Mouse (Mus musculus) midbrain, embryonic 15.5 days (tissue): Measurements from ENCODE around the gene 2310061I04Rik. TPM values are rescaled to one million over a fixed set of nuclear protein-coding genes. Genes with fewer than 3 reads are reported as not detected.

ENCODE experiments used
- ATAC-seq: fragments of 200-750 bp; cut with Nextera tagmentation; replicated peaks from 2 replicates; pipeline ENCODE4 v1.8.0; 2017; ENCODE audit warnings: moderate TSS enrichment
- H3K27ac ChIP-seq: fragments of 300-500 bp; sonication (generic); 2 replicates; pipeline ENCODE4 v1.5.1; 2015; ENCODE audit warnings: mild to moderate bottlenecking, inconsistent platforms
- H3K27me3 ChIP-seq: fragments of 300-500 bp; sonication (generic); replicated peaks from 2 replicates; pipeline ENCODE4 v1.6.1; 2015; ENCODE audit warnings: inconsistent platforms
- H3K36me3 ChIP-seq: fragments of 300-500 bp; sonication (generic); replicated peaks from 2 replicates; pipeline ENCODE4 v1.6.1; 2015; ENCODE audit warnings: inconsistent platforms
- H3K4me1 ChIP-seq: fragments of 300-500 bp; sonication (generic); 2 replicates; pipeline ENCODE4 v1.6.1; 2015; ENCODE audit warnings: inconsistent platforms
- H3K4me2 ChIP-seq: fragments of 300-500 bp; sonication (generic); 2 replicates; pipeline ENCODE4 v1.6.1; 2015; ENCODE audit warnings: inconsistent platforms, mild to moderate bottlenecking, moderate library complexity
- H3K4me3 ChIP-seq: fragments of 300-500 bp; sonication (generic); 2 replicates; pipeline ENCODE4 v1.5.1; 2015; ENCODE audit warnings: mild to moderate bottlenecking, inconsistent platforms
- H3K9ac ChIP-seq: fragments of 300-500 bp; sonication (generic); 2 replicates; pipeline ENCODE4 v1.6.1; 2015; ENCODE audit warnings: mild to moderate bottlenecking, inconsistent platforms
- H3K9me3 ChIP-seq: fragments of 300-500 bp; sonication (generic); 2 replicates; pipeline ENCODE4 v1.6.1; 2016; ENCODE audit warnings: inconsistent platforms
- whole genome bisulfite sequencing: fragments of 180-500 bp; shearing (Covaris S2); methylation state at CpG from one replicate; pipeline ENCODE4 v1.1.7; 2015; ENCODE audit warnings: mixed read lengths; 5-methylcytosine and 5-hydroxymethylcytosine counted together
- polyA plus RNA-seq: library from polyadenylated mRNA; unstranded; fragments of >200 nt; fragmentation: Nextera tagmentation; extraction: Ambion mirVana; gene quantifications from 2 replicates; pipeline ENCODE4 v1.2.1, GENCODE M21; 2015

2310061I04Rik gene
- polyA plus RNA-seq, 1 experiment from 2014 or later = 72.8 TPM

- H3K9ac ChIP-seq = no peak overlapping the region
- no peak overlapping the region for H3K4me3 ChIP-seq
- 70% methylated on average over 5 of the region's 5 CpGs for WGBS
- peak overlapping the region; percentile 75; the same call in 1 of the 2 replicates for H3K4me2 ChIP-seq
- H3K27me3 ChIP-seq = no peaks in the 10 kb centered on the region
- peaks cover 21% of the 10 kb centered on the region for H3K36me3 ChIP-seq
- peaks cover 39% of the 10 kb centered on the region for H3K4me1 ChIP-seq
- ATAC-seq = no peak
- H3K9me3 ChIP-seq = no peaks in the 10 kb centered on the region
- H3K27ac ChIP-seq = peak overlapping the region; percentile 96
Measured at GRCm38 (mm10) chr17:35920862-35921562, 23.8 kb upstream of the 2310061I04Rik start.

DNA sequence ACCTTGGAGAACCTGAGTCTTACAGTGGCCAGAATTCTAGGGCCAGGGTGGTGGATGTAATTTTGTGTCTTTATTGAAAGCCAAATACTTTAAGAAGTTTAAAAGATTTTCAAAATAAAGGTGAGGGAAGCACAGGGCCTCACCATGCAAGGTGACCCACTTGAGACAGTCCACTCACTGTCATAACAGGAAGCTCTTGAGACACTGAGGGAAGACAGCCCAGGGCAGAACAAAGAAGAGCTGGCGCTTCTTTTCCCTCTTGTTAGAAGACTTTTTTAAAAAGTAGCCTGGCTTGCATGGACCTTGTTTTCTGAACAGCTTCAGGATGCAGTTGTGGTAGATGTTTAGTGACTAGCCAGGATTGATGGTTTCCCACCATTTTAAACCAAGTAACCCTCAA is 23.2 kb upstream of the 2310061I04Rik start:
- H3K9ac ChIP-seq = peak overlapping the region; percentile 53
- H3K4me2 ChIP-seq = peak overlapping the region; percentile 75
- 72% methylated on average over 1 of the region's 1 CpGs for WGBS
- peak overlapping the region; percentile 96 for H3K27ac ChIP-seq
- H3K27me3 ChIP-seq = no peaks in the 10 kb centered on the region
- H3K4me3 ChIP-seq = peak overlapping the region; percentile 57
- H3K4me1 ChIP-seq = peaks cover 43% of the 10 kb centered on the region
- ATAC-seq = no peak
- H3K9me3 ChIP-seq = no peaks in the 10 kb centered on the region
- peaks cover 15% of the 10 kb centered on the region for H3K36me3 ChIP-seq

DNA sequence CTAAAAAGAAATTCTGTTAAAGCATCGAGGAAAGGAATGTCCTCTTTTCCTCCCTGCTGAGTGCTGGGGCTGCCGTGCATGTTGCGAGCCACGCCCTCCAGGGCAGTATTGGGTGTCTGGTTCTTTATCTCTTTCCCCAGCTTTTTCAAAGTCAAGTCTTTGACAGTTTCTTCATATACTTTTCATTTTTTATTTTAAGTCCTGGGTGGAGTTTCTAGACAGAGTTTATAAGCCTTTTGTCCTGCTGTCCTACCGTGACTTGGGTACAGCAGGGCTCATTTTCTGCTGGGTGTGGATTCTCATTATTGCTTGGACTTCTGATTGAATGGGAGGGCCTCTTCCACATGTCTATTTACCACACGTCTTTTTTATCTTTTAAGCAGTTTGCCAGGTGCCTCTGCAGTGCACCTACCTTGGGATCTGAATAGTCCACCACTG is 22.7 kb upstream of the 2310061I04Rik start:
- Histone ChIP-seq H3K9ac (peak overlapping the region; percentile 53), H3K9me3 (no peaks in the 10 kb centered on the region), H3K27ac (peak overlapping the region; percentile 96), H3K27me3 (no peaks in the 10 kb centered on the region), H3K4me2 (peak overlapping the region; percentile 75), H3K4me1 (peaks cover 48% of the 10 kb centered on the region), H3K36me3 (peaks cover 10% of the 10 kb centered on the region), H3K4me3 (peak overlapping the region; percentile 57)
- 36% methylated on average over 6 of the region's 6 CpGs for WGBS
- ATAC-seq = no peak

DNA sequence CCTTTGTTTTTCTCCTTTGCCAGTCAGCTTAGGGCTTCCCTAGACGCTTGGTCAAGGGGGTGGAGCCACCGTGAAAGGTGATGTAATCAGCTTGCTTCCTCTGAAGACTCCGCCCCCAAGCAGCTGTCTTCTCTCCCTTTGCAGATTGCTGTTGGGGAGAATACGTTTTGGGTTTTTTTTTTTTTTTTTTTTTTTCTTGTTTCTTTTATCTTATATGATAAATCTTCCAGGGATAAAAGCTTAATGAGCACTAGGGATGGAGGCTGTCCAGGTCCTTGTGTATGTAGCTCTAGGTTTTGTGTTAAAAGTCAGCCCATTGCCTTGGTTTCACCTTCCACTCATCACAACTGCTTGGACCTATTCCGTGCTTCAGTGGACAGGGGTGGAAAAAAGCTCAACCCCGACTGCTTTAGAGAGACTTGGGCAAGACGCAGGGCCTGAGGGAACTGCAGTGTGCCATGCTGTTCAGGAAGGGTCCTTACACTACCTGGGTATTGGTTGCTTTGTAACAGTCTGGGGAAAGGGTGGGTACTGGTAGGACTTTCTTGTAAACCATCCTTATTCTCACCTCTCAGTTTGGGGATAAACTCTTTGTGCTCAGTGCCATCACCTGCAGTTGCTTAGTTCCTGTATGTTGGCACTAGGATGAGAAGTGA is 22.0 kb upstream of the 2310061I04Rik start:
- H3K9me3 ChIP-seq = no peaks in the 10 kb centered on the region
- 5% methylated on average over 7 of the region's 7 CpGs for WGBS

DNA sequence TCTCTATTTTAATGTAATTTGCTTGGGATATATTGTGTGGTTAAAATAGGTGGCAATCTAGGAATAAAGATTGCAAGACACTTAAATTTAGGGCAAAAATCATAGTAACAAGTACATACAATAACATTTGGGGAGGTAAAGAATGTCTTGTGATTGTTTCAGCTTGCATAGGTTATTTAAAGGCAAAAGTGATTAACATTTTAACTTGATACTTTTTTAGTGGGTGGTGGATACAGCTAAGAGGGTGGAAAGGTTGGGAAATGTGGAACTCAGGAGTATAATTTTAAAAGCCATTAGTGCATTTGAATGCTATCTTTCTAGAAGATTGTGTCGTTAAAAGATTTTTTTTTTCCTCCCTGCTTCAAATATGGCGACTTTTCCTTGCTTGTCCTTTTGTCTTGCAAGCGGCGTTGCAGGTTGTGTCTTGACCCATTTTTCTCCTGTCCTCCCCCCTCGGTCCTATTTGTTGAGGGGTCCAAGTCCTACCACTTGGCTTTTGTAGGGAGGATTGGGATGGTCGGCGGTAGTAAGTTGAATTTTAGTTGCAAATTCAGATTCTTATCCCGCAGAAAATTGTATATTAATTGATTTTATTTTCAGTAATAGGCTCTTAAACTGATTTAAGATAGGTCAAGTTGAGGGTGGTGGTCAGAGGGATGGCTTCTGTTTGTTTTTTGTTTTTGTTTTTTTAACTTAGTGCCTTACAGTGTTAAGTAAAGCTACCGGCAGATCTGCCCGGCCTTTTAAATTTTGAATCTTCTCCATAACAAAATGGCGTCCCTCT is 21.2 kb upstream of the 2310061I04Rik start:
- Histone ChIP-seq H3K4me3 (peak overlapping the region; percentile 57), H3K4me2 (peak overlapping the region; percentile 75), H3K27ac (peak overlapping the region; percentile 96), H3K9me3 (no peaks in the 10 kb centered on the region), H3K27me3 (no peaks in the 10 kb centered on the region), H3K9ac (peak overlapping the region; percentile 89), H3K4me1 (peaks cover 49% of the 10 kb centered on the region), H3K36me3 (no peaks in the 10 kb centered on the region)
- WGBS = under 1% methylated on average over 11 of the region's 11 CpGs
- ATAC-seq = no peak

More for the DNA sequence above, 22.0 kb upstream of the 2310061I04Rik start:
- peak; percentile 46 for ATAC-seq
- peaks cover 7% of the 10 kb centered on the region; the same call in 1 of the 2 replicates for H3K36me3 ChIP-seq
- peak overlapping the region; percentile 96 for H3K27ac ChIP-seq
- peak overlapping the region; percentile 75 for H3K4me2 ChIP-seq
- peaks cover 49% of the 10 kb centered on the region for H3K4me1 ChIP-seq
- H3K4me3 ChIP-seq = peak overlapping the region; percentile 57
- H3K27me3 ChIP-seq = no peaks in the 10 kb centered on the region
- peak overlapping the region; percentile 53 for H3K9ac ChIP-seq

- H3K9ac ChIP-seq = peak overlapping the region; percentile 89
- 0 out of 2 replicates have a peak, but pooled peaks cover 5% of the 10 kb centered on the region for H3K36me3 ChIP-seq
- peak overlapping the region; percentile 75 for H3K4me2 ChIP-seq
- ATAC-seq = peak; percentile 4; the same call in 1 of the 2 replicates
- H3K4me3 ChIP-seq = peak overlapping the region; percentile 57
- WGBS = under 1% methylated on average over 13 of the region's 13 CpGs
- no peaks in the 10 kb centered on the region for H3K9me3 ChIP-seq
- H3K27ac ChIP-seq = peak overlapping the region; percentile 96
- H3K27me3 ChIP-seq = no peaks in the 10 kb centered on the region
- H3K4me1 ChIP-seq = peaks cover 46% of the 10 kb centered on the region
Measured at GRCm38 (mm10) chr17:35917463-35918251, 20.4 kb upstream of the 2310061I04Rik start.

DNA sequence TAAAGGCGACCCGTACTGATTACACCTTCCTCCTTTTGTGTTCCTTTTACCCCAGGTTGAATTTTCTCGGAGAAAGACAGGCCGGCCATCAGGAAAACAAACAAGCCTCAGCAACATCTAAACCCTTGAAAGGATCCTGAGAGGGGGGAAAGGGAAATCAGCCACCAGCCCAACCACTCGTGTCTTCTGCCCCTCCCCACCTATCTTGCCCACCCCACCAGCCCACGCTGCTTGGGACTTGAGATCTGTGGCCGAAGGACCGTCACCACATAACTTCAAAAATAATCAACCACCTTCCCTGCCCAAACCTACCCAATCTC is 19.9 kb upstream of the 2310061I04Rik start:
- peaks cover 40% of the 10 kb centered on the region for H3K4me1 ChIP-seq
- no peaks in the 10 kb centered on the region for H3K9me3 ChIP-seq
- peak overlapping the region; percentile 96 for H3K27ac ChIP-seq
- under 1% methylated on average over 8 of the region's 8 CpGs for WGBS
- H3K4me3 ChIP-seq = peak overlapping the region; percentile 57
- no peaks in the 10 kb centered on the region for H3K27me3 ChIP-seq
- 0 out of 2 replicates have a peak, but pooled peaks cover 5% of the 10 kb centered on the region for H3K36me3 ChIP-seq
- no peak for ATAC-seq
- peak overlapping the region; percentile 75 for H3K4me2 ChIP-seq
- H3K9ac ChIP-seq = peak overlapping the region; percentile 89

DNA sequence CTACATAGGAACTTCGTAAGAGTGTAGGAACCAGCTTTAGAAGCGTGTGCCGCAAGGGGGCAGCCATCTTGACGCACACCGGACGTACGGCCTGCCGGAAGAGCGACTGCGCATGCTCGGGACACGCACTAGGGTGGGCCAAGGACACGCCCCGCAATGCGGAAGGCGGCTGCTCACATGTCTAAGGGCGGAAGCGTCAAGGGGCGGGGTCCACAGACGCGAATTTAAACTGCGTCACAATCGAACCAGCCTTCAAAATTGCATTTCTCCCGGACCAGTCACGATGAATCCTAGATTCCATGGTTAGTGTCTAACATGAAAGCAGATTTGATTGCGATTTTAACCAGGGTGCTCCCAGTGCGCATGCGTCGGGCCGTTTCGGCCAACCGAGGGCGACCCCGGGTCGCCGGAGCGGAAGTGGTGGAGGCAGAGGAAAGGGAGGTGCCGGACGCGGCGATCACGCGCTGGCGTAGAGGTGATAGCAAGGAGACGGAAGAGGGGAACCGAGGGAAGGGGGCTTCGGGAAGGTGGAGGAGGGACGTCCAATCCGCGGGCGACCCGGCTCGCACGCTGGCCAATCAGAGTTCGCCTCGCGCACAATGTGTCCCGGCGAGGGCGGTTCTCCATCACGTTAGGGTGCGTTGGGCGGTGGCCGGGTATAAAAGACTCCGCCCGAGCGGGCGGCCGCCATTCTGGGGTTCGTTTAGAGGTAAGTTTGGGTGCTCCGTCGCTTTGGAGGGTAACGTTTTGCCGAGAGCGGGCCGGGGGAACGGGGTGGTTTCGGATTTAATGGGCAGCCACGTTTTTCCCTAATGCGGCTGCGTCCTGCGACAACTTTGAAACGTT is 19.3 kb upstream of the 2310061I04Rik start, which contains the start of the genes Mrps18b and Ppp1r10:
Mrps18b (minus strand) TSS at position 93 of the 846 bp plus-strand sequence.
Ppp1r10 (plus strand) TSS at position 138 of the 846 bp plus-strand sequence.
- peaks cover 35% of the 10 kb centered on the region for H3K4me1 ChIP-seq
- ATAC-seq = peak; percentile 93
- no peaks in the 10 kb centered on the region for H3K27me3 ChIP-seq
- peak within 1 kb of the TSS; percentile 75 for H3K4me2 ChIP-seq
- peak within 1 kb of the TSS; percentile 89 for H3K9ac ChIP-seq
- H3K4me3 ChIP-seq = peak within 1 kb of the TSS; percentile 57
- H3K36me3 ChIP-seq = 0 out of 2 replicates have a peak, but pooled peaks cover 5% of the 10 kb centered on the region
- WGBS = under 1% methylated on average over 83 of the region's 83 CpGs
- H3K9me3 ChIP-seq = no peaks in the 10 kb centered on the region
- peak within 1 kb of the TSS; percentile 96 for H3K27ac ChIP-seq

GRCm38 (mm10) chr17:35915538-35916296 is 18.5 kb upstream of the 2310061I04Rik start:
- H3K27me3 ChIP-seq = no peaks in the 10 kb centered on the region
- 4% methylated on average over 28 of the region's 28 CpGs for WGBS

DNA sequence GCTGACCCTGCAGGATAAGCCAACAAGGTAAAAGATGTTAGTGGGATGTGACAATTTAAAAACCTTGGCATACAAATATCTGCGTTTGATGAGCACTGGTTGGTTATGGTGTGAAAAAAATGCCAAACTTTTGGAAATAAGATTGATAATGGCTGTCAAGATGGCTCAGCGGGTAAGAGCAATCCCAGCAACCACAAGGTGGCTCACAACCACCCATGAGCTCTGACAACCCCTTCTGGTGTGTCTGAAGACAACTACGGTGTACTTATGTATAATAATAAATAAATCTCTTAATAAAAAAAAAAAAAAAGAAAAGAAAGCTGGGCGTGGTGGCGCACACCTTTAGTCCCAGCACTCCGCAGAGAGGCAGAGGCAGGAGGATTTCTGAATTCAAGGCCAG is 17.7 kb upstream of the 2310061I04Rik start:
- H3K4me3 ChIP-seq = peak overlapping the region; percentile 57; the same call in 1 of the 2 replicates

More at GRCm38 (mm10) chr17:35915538-35916296, 18.5 kb upstream of the 2310061I04Rik start:
- ATAC-seq = no peak
- Histone ChIP-seq H3K27ac (peak overlapping the region; percentile 96), H3K9ac (peak overlapping the region; percentile 52), H3K4me1 (peaks cover 27% of the 10 kb centered on the region), H3K36me3 (0 out of 2 replicates have a peak, but pooled peaks cover 5% of the 10 kb centered on the region), H3K4me2 (peak overlapping the region; percentile 61), H3K9me3 (no peaks in the 10 kb centered on the region), H3K4me3 (peak overlapping the region; percentile 57)

More for the DNA sequence above, 17.7 kb upstream of the 2310061I04Rik start:
- H3K27ac ChIP-seq = no peak overlapping the region
- H3K4me1 ChIP-seq = peaks cover 21% of the 10 kb centered on the region
- no peaks in the 10 kb centered on the region for H3K27me3 ChIP-seq
- peak overlapping the region; percentile 61; the same call in 1 of the 2 replicates for H3K4me2 ChIP-seq
- ATAC-seq = no peak
- H3K9ac ChIP-seq = no peak overlapping the region
- whole genome bisulfite sequencing = 88% methylated on average over 6 of the region's 6 CpGs
- H3K36me3 ChIP-seq = 0 out of 2 replicates have a peak, but pooled peaks cover 5% of the 10 kb centered on the region
- no peaks in the 10 kb centered on the region for H3K9me3 ChIP-seq
